Mouse (Mus musculus): ENCODE measurements around the gene Dazap2. TPM values are rescaled to one million over a fixed set of nuclear protein-coding genes. Genes with fewer than 3 reads are reported as not detected.

The Dazap2 gene
- total RNA-seq, 2 experiments from 2014 or later = 188 to 248 TPM

Small RNAs within 50 kb of the gene (microRNA-seq; reads per million reads assigned to microRNA genes)
- not detected for gene Mir6961

Other genes starting within 250 kb of the Dazap2 start
- gene Gm5475, start 193.2 kb upstream of the Dazap2 start, total RNA-seq (2021) = not detected
- gene Slc11a2, start 190.3 kb upstream of the Dazap2 start, total RNA-seq (2021) = 100 to 1,000 TPM in 1 of 2 experiments, 10 to 100 TPM in 1; 98.5 to 112 TPM
- 100 to 1,000 TPM; 138 to 150 TPM for gene Letmd1, start 146.3 kb upstream of the Dazap2 start, total RNA-seq (2021)
- gene Csrnp2, start 119.9 kb upstream of the Dazap2 start, total RNA-seq (2021) = 1 to 10 TPM; 5.4 to 5.8 TPM
- 10 to 100 TPM; 17.6 to 20.0 TPM for gene Tfcp2, start 63.3 kb upstream of the Dazap2 start, total RNA-seq (2021)
- gene Pou6f1, start 15.4 kb upstream of the Dazap2 start, total RNA-seq (2021) = 10 to 100 TPM; 12.4 to 15.8 TPM
- 10 to 100 TPM; 37.5 to 49.6 TPM for gene Smagp, start 21.6 kb downstream of the Dazap2 start, total RNA-seq (2021)
- 1 to 10 TPM; 1.8 to 3.2 TPM for gene Bin2, start 54.2 kb downstream of the Dazap2 start, total RNA-seq (2021)
- gene Cela1, start 72.6 kb downstream of the Dazap2 start, total RNA-seq (2021) = 10 to 100 TPM; 60.2 to 64.9 TPM
- 1 to 10 TPM; 4.1 to 5.9 TPM for gene Galnt6, start 114.0 kb downstream of the Dazap2 start, total RNA-seq (2021)
- gene Slc4a8, start 146.4 kb downstream of the Dazap2 start, total RNA-seq (2021) = 1 to 10 TPM; 6.1 to 7.9 TPM

Measured in adrenal gland, postnatal 36 days (tissue).